Mouse (Mus musculus) brain, embryonic 18.5 days (tissue): Measurements from ENCODE around the gene Rad21l.
A peak's percentile ranks its signal among the peaks of the same experiment; 100 is the strongest.
"Not testable (repeated sequence)": the region's sequence is repeated elsewhere in the genome, so short reads cannot be mapped to it uniquely, and the experiment has no call there.

Experiments used
- DNase-seq: peaks from one replicate; pipeline ENCODE4 v3.0.0-alpha.2; 2012; ENCODE audit warnings: low read depth, low spot score

Rad21l gene

DNA sequence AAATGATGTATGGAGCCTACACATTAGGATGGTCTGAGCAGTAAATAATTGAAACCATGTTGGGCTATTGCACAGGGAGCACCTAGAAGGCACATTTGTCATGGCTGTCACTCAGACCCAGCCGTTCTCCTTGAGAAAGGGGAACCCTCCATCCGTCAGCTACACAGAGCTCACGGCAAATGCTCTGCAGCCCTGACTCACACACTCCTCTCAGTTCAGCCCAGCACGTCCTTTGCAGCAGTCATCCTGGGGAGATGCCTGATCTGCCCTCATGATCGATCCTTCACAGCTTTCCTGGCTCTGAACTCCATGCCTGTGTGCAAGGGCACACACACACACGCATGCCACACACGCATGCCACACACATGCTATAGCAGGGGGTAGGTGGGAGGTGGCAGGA is 39.0 kb downstream of the Rad21l start:
- DNase-seq: no peak

- no peak for DNase-seq
Measured at GRCm38 (mm10) chr2:151628011-151628410, 40.3 kb downstream of the Rad21l start.

DNA sequence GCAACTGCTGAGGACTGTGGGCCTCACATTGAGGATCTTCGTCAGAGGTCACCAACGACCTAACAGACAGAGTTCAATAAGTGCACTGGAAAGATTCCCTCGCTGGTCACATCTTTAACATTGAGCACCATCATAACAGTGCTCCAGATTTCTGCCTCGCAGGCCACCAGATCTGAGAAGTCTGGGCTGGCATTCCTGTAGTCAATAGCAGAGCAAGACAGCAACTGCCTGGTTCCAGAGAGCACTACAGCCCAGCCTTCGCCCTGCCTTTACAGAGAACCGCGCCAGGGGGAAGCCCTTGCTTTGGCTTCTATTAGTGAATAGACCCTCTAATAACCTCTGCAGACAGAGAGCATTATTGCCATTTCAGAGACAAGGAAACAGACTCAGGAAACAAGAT is 42.0 kb downstream of the Rad21l start:
- DNase-seq: no peak

DNA sequence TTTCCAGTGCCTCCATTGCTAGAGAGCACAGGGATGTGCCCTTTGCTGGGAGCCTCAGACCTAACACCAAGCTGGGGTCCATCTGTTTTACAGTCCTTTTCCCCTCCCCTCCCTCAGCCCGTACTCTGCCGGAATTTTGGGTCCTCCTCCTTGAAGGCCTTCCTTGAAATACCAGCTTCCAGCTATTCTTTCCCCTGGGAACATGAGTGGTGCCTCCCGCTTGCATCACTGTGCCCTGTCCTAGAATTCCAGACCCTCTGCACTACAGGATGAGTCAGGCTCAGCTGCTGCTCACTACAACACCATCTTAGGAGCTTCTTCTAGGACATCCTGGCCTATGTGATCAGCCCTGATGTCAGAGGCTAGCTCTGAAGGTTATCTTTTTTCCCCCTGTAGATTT is 44.6 kb downstream of the Rad21l start:
- DNase-seq: no peak

GRCm38 (mm10) chr2:151616551-151617329 is 51.6 kb downstream of the Rad21l start:
- no peak for DNase-seq

GRCm38 (mm10) chr2:151615779-151616178 is 52.6 kb downstream of the Rad21l start:
- DNase-seq: not testable (repeated sequence)

GRCm38 (mm10) chr2:151609974-151610373 is 58.4 kb downstream of the Rad21l start:
- DNase-seq: no peak

- DNase-seq: no peak
Measured at GRCm38 (mm10) chr2:151608435-151608834, 59.9 kb downstream of the Rad21l start.

GRCm38 (mm10) chr2:151605437-151605987 is 62.8 kb downstream of the Rad21l start:
- peak; percentile 49 for DNase-seq

DNA sequence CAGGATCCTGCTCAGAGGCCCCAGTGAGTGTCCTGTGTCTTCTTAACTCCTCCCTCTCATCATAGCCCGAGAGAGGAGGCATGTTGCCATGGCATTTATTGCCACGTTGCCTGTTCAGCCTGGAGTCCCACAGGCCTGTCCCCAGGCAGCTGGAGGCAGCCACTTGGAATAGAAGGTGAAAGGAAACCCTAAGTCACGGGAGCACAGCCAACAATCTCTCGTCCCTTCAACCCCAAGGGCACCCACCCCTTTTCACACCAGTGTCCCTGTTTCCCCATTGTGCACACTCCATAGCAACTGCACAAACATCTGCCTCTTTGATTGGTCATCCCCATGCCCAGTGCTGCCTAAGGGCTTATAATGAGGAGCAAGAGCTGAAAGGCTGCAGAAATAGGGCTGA is 64.7 kb downstream of the Rad21l start:
- peak; percentile 40 for DNase-seq

GRCm38 (mm10) chr2:151602106-151602505 is 66.2 kb downstream of the Rad21l start:
- DNase-seq: no peak

DNA sequence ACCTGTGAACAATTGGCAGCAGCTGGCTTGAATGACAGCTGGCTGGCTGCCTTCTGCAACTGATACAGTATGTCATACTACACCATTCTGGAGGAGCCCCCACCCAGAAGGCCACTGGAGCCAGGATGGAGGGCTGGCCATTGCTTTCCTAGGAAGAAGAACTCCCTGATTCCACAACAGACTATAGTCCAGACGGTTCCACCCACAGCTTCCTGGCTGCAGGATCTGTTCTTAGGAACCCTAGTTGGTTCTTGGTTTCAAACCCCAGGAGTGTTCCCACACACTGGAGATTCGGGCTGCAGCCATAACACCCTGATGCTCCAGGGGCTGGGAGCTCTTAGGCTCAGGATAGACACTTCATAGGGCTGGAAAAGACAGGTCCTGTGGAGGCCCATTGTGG is 70.3 kb downstream of the Rad21l start:
- DNase-seq: no peak
